Mouse (Mus musculus) E14TG2a.4 (cell line): Measurements from ENCODE around the gene Gm20388.

Experiments used
- CTCF ChIP-seq: conservative IDR thresholded peaks from 2 replicates; pipeline ENCODE4 v1.5.1; 2014; ENCODE audit warnings: low read length
- NANOG ChIP-seq: IDR thresholded peaks from 2 replicates; pipeline ENCODE4 v1.6.1; 2014; ENCODE audit warnings: borderline replicate concordance, low read length, mixed read lengths
- POU5F1 ChIP-seq: IDR thresholded peaks from 2 replicates; pipeline ENCODE4 v1.6.1; 2014; ENCODE audit warnings: low read length, borderline replicate concordance

DNA sequence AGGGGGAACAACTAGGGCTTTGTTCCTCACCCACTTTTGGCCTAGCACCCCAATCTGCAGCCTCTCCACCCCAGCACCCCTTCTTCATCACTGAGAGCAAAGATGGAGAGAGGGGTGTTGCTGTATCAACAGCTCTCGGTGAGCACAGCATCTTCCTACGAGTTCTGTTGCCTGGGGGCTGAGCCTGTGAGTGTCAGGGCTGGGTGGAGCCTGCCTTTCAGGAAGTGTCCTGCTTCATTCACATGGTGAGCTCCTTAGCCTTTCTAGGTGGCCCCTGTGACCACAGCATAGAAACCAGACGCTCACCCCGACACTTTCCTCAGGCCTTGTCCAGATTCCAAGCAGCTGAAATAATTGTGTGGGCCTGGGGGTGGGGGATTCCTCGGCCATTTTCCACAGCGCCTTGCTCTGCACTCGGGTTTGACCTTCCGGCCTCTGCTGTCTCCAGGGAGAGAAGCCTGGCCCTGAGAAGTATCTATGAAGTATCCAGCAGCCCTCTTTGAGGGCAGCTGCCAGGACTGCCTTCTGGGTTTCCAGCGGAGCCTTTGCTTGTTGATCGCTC, 2244.5 kb downstream of the Gm20388 start:
- TF ChIP-seq CTCF: no peak
- no peak for TF ChIP-seq POU5F1
- TF ChIP-seq NANOG: no peak
